Mouse (Mus musculus) midbrain, embryonic 13.5 days (tissue): ENCODE data around the gene Bsg. TPM values are rescaled to one million over a fixed set of nuclear protein-coding genes. Genes with fewer than 3 reads are reported as not detected.

Experiments used
- ATAC-seq: fragments of 200-750 bp; cut with Nextera tagmentation; 2 replicates; pipeline ENCODE4 v1.8.0; 2017; ENCODE audit warnings: mild to moderate bottlenecking, moderate TSS enrichment, moderate library complexity
- H3K27ac ChIP-seq: fragments of 300-500 bp; sonication (generic); 2 replicates; pipeline ENCODE4 v1.5.1; 2015; ENCODE audit warnings: inconsistent platforms, mild to moderate bottlenecking, moderate library complexity
- H3K27me3 ChIP-seq: fragments of 300-500 bp; sonication (generic); 2 replicates; pipeline ENCODE4 v1.6.1; 2015; ENCODE audit warnings: mild to moderate bottlenecking, inconsistent platforms
- H3K36me3 ChIP-seq: fragments of 300-500 bp; sonication (generic); 2 replicates; pipeline ENCODE4 v1.6.1; 2015; ENCODE audit warnings: mild to moderate bottlenecking, inconsistent platforms
- H3K4me1 ChIP-seq: fragments of 300-500 bp; sonication (generic); replicated peaks from 2 replicates; pipeline ENCODE4 v1.6.1; 2015; ENCODE audit warnings: inconsistent platforms
- H3K4me2 ChIP-seq: fragments of 300-500 bp; sonication (generic); replicated peaks from 2 replicates; pipeline ENCODE4 v1.6.1; 2015; ENCODE audit warnings: moderate library complexity, mild to moderate bottlenecking, inconsistent platforms
- H3K4me3 ChIP-seq: fragments of 300-500 bp; sonication (generic); replicated peaks from 2 replicates; pipeline ENCODE4 v1.5.1; 2015; ENCODE audit warnings: mild to moderate bottlenecking, inconsistent platforms
- H3K9ac ChIP-seq: fragments of 300-500 bp; sonication (generic); replicated peaks from 2 replicates; pipeline ENCODE4 v1.6.1; 2015; ENCODE audit warnings: mild to moderate bottlenecking, inconsistent platforms
- H3K9me3 ChIP-seq: fragments of 300-500 bp; sonication (generic); 2 replicates; pipeline ENCODE4 v1.6.1; 2016; ENCODE audit warnings: mild to moderate bottlenecking, inconsistent platforms
- WGBS: fragments of 180-500 bp; shearing (Covaris S2); methylation state at CpG from one replicate; pipeline ENCODE4 v1.1.7; 2015; 5-methylcytosine and 5-hydroxymethylcytosine counted together
- polyA plus RNA-seq: library from polyadenylated mRNA; unstranded; fragments of >200 nt; fragmentation: Nextera tagmentation; extraction: Ambion mirVana; gene quantifications from 2 replicates; pipeline ENCODE4 v1.2.1, GENCODE M21; 2015

Gene Bsg
- 564 and 608 TPM in 2 replicates for polyA plus RNA-seq

GRCm38 (mm10) chr10:79704065-79704969, at the start of gene Bsg:
TSS of gene Bsg (plus strand) at chr10:79704491.
- peak within 1 kb of the TSS; percentile 98 for H3K4me2 ChIP-seq
- H3K9ac ChIP-seq: peak within 1 kb of the TSS; percentile 87
- no peaks in the 10 kb centered on the region for H3K9me3 ChIP-seq
- peaks cover 11% of the 10 kb centered on the region for H3K36me3 ChIP-seq
- peaks cover 35% of the 10 kb centered on the region for H3K4me1 ChIP-seq
- no peaks in the 10 kb centered on the region for H3K27me3 ChIP-seq
- under 1% methylated on average over 63 of the region's 65 CpGs for whole genome bisulfite sequencing
- peak within 1 kb of the TSS; percentile 81 for H3K27ac ChIP-seq
- ATAC-seq: peak; percentile 97
- H3K4me3 ChIP-seq: peak within 1 kb of the TSS; percentile 72

DNA sequence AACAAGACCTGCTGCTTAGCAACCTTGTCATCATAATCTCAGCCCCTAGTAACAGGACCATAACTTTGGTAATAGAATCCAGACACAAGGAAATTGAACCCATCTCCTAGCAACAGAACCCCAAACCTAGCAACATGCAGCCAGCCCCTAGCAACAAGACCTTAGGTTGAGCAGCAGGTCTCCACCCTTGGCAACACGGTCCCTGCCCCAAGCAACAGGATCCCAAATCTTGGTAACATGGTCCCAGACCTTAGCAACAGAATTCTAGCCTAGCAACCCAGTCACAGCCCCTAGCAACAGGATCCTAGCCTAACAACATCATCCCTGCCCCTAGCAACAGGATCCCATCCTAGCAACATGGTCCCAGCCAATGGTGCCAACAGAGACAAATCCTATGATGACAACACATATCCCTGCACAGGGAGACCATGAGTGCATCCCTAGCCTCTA, 49.3 kb upstream of the Bsg start:
- peak; percentile 90 for ATAC-seq
- WGBS: 0% methylated on average over 1 of the region's 1 CpGs
- H3K4me2 ChIP-seq: 0 out of 2 replicates have a peak overlapping the region, but pooled peaks have one; percentile 3
- no peaks in the 10 kb centered on the region for H3K9me3 ChIP-seq
- H3K4me3 ChIP-seq: no peak overlapping the region
- peaks cover 21% of the 10 kb centered on the region for H3K4me1 ChIP-seq
- H3K9ac ChIP-seq: no peak overlapping the region
- H3K27me3 ChIP-seq: no peaks in the 10 kb centered on the region
- peak overlapping the region; percentile 80 for H3K27ac ChIP-seq
- no peaks in the 10 kb centered on the region for H3K36me3 ChIP-seq

DNA sequence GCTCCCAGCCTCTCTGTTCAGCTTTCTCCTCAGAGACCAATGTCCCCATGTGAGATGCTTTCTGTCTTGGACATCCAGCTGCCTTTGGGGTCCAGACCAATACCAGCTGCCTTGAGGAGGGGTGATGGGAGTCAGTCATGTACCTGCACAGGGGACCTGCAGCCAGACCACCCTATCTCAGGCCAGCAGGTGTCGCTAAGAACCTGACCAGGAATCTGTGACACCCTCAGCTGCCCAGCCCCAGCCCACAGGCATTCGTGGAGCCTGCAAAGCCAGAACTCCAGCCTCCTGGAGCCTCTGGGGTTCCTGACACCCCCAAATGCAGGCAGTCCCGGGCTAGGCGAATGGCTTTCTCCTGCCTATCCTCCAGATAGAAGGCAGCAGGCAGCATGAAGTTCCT, 45.5 kb upstream of the Bsg start:
- Histone ChIP-seq H3K9me3 (no peaks in the 10 kb centered on the region), H3K27ac (no peak overlapping the region), H3K9ac (no peak overlapping the region), H3K4me1 (peaks cover 19% of the 10 kb centered on the region), H3K4me3 (no peak overlapping the region), H3K27me3 (no peaks in the 10 kb centered on the region), H3K4me2 (no peak overlapping the region), H3K36me3 (no peaks in the 10 kb centered on the region)
- no peak for ATAC-seq
- whole genome bisulfite sequencing: 17% methylated on average over 4 of the region's 4 CpGs

GRCm38 (mm10) chr10:79660298-79660697, 44.0 kb upstream of the Bsg start:
- Histone ChIP-seq H3K4me3 (no peak overlapping the region), H3K4me1 (peaks cover 8% of the 10 kb centered on the region), H3K9ac (no peak overlapping the region), H3K27ac (no peak overlapping the region), H3K4me2 (no peak overlapping the region), H3K27me3 (no peaks in the 10 kb centered on the region), H3K36me3 (no peaks in the 10 kb centered on the region), H3K9me3 (no peaks in the 10 kb centered on the region)
- WGBS: 66% methylated on average over 2 of the region's 2 CpGs
- no peak for ATAC-seq

GRCm38 (mm10) chr10:79661861-79662260, 42.4 kb upstream of the Bsg start:
- H3K9me3 ChIP-seq: no peaks in the 10 kb centered on the region
- H3K4me2 ChIP-seq: no peak overlapping the region
- H3K4me1 ChIP-seq: peaks cover 4% of the 10 kb centered on the region; the same call in 1 of the 2 replicates
- 38% methylated on average over 3 of the region's 3 CpGs for WGBS
- no peaks in the 10 kb centered on the region for H3K36me3 ChIP-seq
- no peak overlapping the region for H3K27ac ChIP-seq
- no peak overlapping the region for H3K9ac ChIP-seq
- H3K4me3 ChIP-seq: no peak overlapping the region
- H3K27me3 ChIP-seq: no peaks in the 10 kb centered on the region
- no peak for ATAC-seq

DNA sequence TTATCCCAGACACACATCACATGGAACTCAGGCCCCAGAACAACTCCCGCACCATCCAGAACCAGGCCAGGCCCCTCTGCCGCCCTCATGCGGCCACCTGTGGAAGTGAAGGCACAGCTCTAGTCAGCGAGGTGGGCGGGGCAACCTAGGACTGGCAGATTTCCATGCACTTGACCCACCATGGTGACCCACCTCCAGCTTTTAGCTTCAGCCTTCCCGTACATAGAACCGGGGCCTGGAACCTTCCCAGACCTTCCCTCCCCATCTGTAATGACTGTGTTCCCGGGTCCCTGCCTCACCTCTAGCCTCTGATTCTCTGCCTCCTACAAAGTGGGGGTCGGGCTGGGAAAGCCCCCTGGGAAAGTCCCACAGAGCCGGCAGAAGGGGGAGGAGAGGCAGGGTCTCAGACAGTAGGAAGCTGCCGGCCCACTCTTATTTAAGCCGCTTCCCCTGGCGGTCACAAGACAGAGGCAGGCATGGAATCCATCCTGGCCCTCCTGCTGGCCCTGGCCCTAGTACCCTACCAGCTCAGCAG, 40.1 kb upstream of the Bsg start, which contains the start of gene Madcam1:
Madcam1 (plus strand) TSS at position 429 of the 535 bp plus-strand sequence.
- H3K4me2 ChIP-seq: no peak within 1 kb of the TSS
- no peak within 1 kb of the TSS for H3K9ac ChIP-seq
- H3K27ac ChIP-seq: no peak within 1 kb of the TSS
- no peaks in the 10 kb centered on the region for H3K9me3 ChIP-seq
- no peak within 1 kb of the TSS for H3K4me3 ChIP-seq
- no peaks in the 10 kb centered on the region for H3K36me3 ChIP-seq
- 9% methylated on average over 13 of the region's 13 CpGs for WGBS
- 0 out of 2 replicates have a peak, but pooled peaks have one; percentile 10 for ATAC-seq
- H3K27me3 ChIP-seq: no peaks in the 10 kb centered on the region
- H3K4me1 ChIP-seq: peaks cover 12% of the 10 kb centered on the region

DNA sequence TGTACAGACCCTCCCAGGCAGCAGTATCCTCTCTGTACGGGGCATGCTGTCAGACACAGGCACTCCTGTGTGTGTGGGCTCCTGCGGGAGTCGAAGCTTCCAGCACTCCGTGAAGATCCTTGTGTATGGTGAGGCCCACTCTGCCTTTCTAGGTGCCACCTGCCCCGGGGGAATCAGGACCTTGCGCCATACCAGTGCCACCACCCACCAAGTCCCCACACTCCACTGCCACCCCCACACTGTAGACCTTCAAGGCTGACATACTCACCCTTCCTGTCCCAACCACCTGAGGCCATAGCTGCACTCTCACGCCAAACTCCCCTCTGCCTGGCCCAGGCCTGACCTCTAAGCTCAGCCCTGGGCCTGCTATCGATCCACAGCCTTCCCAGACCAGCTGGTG, 39.2 kb upstream of the Bsg start:
- Histone ChIP-seq H3K27me3 (no peaks in the 10 kb centered on the region), H3K9ac (no peak overlapping the region), H3K27ac (no peak overlapping the region), H3K4me1 (peaks cover 14% of the 10 kb centered on the region), H3K4me3 (no peak overlapping the region), H3K36me3 (no peaks in the 10 kb centered on the region), H3K9me3 (no peaks in the 10 kb centered on the region), H3K4me2 (no peak overlapping the region)
- WGBS: 83% methylated on average over 8 of the region's 8 CpGs
- no peak for ATAC-seq

GRCm38 (mm10) chr10:79666493-79666892, 37.8 kb upstream of the Bsg start:
- Histone ChIP-seq H3K4me3 (no peak overlapping the region), H3K36me3 (no peaks in the 10 kb centered on the region), H3K27ac (no peak overlapping the region), H3K4me2 (no peak overlapping the region), H3K9me3 (no peaks in the 10 kb centered on the region), H3K27me3 (no peaks in the 10 kb centered on the region), H3K4me1 (peaks cover 28% of the 10 kb centered on the region), H3K9ac (no peak overlapping the region)
- ATAC-seq: no peak
- 73% methylated on average over 9 of the region's 9 CpGs for WGBS

DNA sequence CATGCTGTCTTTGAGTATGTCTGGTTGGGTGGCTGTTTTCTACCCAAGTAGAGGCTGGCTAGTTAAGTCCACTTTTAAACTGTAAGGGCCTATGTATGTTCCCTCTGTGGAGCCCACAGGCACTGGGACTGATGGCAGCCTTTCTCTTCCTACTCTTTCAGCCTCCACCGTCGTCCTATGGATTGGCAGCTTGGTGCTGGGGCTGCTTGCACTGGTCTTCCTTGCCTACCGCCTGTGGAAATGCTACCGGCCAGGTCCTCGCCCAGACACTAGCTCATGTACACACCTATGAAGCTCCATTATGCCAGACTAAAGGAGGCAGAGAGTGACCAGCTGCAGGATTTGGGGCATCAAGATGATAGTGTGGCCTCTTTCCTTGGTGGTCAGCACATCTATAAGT, 36.2 kb upstream of the Bsg start:
- H3K36me3 ChIP-seq: peaks cover 8% of the 10 kb centered on the region
- peak overlapping the region; percentile 95; the same call in 1 of the 2 replicates for H3K4me3 ChIP-seq
- H3K27ac ChIP-seq: peak overlapping the region; percentile 98
- H3K27me3 ChIP-seq: no peaks in the 10 kb centered on the region
- 81% methylated on average over 5 of the region's 5 CpGs for WGBS
- no peak for ATAC-seq
- peak overlapping the region; percentile 86 for H3K4me2 ChIP-seq
- H3K9me3 ChIP-seq: no peaks in the 10 kb centered on the region
- peak overlapping the region; percentile 8; the same call in 1 of the 2 replicates for H3K9ac ChIP-seq
- H3K4me1 ChIP-seq: peaks cover 28% of the 10 kb centered on the region

- peaks cover 28% of the 10 kb centered on the region for H3K4me1 ChIP-seq
- H3K27ac ChIP-seq: peak within 1 kb of the TSS; percentile 98
- peak; percentile 83 for ATAC-seq
- peaks cover 16% of the 10 kb centered on the region for H3K36me3 ChIP-seq
- H3K4me3 ChIP-seq: peak within 1 kb of the TSS; percentile 95
- under 1% methylated on average over 45 of the region's 45 CpGs for WGBS
- no peaks in the 10 kb centered on the region for H3K27me3 ChIP-seq
- H3K9ac ChIP-seq: peak within 1 kb of the TSS; percentile 95
- H3K9me3 ChIP-seq: no peaks in the 10 kb centered on the region
- peak within 1 kb of the TSS; percentile 86 for H3K4me2 ChIP-seq
Observed at GRCm38 (mm10) chr10:79668771-79669575, 35.3 kb upstream of the Bsg start, which contains the start of gene Tpgs1. TSS of gene Tpgs1 (plus strand) at chr10:79669369.

GRCm38 (mm10) chr10:79669576-79670057, 34.7 kb upstream of the Bsg start:
- H3K9ac ChIP-seq: peak overlapping the region; percentile 95
- peak; percentile 77 for ATAC-seq
- H3K9me3 ChIP-seq: no peaks in the 10 kb centered on the region
- H3K4me3 ChIP-seq: peak overlapping the region; percentile 95
- H3K4me2 ChIP-seq: peak overlapping the region; percentile 86
- under 1% methylated on average over 47 of the region's 47 CpGs for WGBS
- peaks cover 17% of the 10 kb centered on the region for H3K36me3 ChIP-seq
- peaks cover 24% of the 10 kb centered on the region for H3K4me1 ChIP-seq
- H3K27ac ChIP-seq: peak overlapping the region; percentile 98
- H3K27me3 ChIP-seq: no peaks in the 10 kb centered on the region
